Mouse (Mus musculus) lung, embryonic 15.5 days (tissue): ENCODE measurements around the gene D130043K22Rik. TPM values are rescaled to one million over a fixed set of nuclear protein-coding genes. Genes with fewer than 3 reads are reported as not detected.

Experiments used
- ATAC-seq: fragments of 200-750 bp; cut with Nextera tagmentation; 2 replicates; pipeline ENCODE4 v1.8.0; 2017; ENCODE audit warnings: moderate number of reproducible peaks, borderline replicate concordance; ENCODE audit not compliant: low FRiP score, low TSS enrichment; ENCODE audit errors: extremely low read depth
- H3K27ac ChIP-seq: fragments of 300-500 bp; sonication (generic); 2 replicates; pipeline ENCODE4 v1.5.1; 2015; ENCODE audit warnings: moderate library complexity, mild to moderate bottlenecking, inconsistent platforms
- H3K27me3 ChIP-seq: fragments of 300-500 bp; sonication (generic); 2 replicates; pipeline ENCODE4 v1.6.1; 2015; ENCODE audit warnings: inconsistent platforms
- H3K36me3 ChIP-seq: fragments of 300-500 bp; sonication (generic); 2 replicates; pipeline ENCODE4 v1.6.1; 2015; ENCODE audit warnings: inconsistent platforms
- H3K4me1 ChIP-seq: fragments of 300-500 bp; sonication (generic); 2 replicates; pipeline ENCODE4 v1.6.1; 2015; ENCODE audit warnings: inconsistent platforms
- H3K4me2 ChIP-seq: fragments of 300-500 bp; sonication (generic); 2 replicates; pipeline ENCODE4 v1.6.1; 2015; ENCODE audit warnings: inconsistent platforms, mild to moderate bottlenecking, moderate library complexity
- H3K4me3 ChIP-seq: fragments of 300-500 bp; sonication (generic); 2 replicates; pipeline ENCODE4 v1.5.1; 2015; ENCODE audit warnings: mild to moderate bottlenecking, inconsistent platforms
- H3K9ac ChIP-seq: fragments of 300-500 bp; sonication (generic); 2 replicates; pipeline ENCODE4 v1.6.1; 2015; ENCODE audit warnings: inconsistent platforms
- H3K9me3 ChIP-seq: fragments of 300-500 bp; sonication (generic); 2 replicates; pipeline ENCODE4 v1.6.1; 2016; ENCODE audit warnings: inconsistent platforms
- WGBS: fragments of 180-500 bp; shearing (Covaris S2); methylation state at CpG from one replicate; pipeline ENCODE4 v1.1.7; 2015; 5-methylcytosine and 5-hydroxymethylcytosine counted together
- polyA plus RNA-seq: library from polyadenylated mRNA; unstranded; fragments of >200 nt; fragmentation: Nextera tagmentation; extraction: Ambion mirVana; gene quantifications from 2 replicates; pipeline ENCODE4 v1.2.1, GENCODE M21; 2015

D130043K22Rik gene
- polyA plus RNA-seq, 1 experiment from 2014 or later, result 0.25 TPM

GRCm38 (mm10) chr13:24868233-24868632 is 23.3 kb downstream of the D130043K22Rik start:
- no peak for ATAC-seq
- no peak overlapping the region for H3K9ac ChIP-seq
- H3K27me3 ChIP-seq, result no peaks in the 10 kb centered on the region
- no peak overlapping the region for H3K4me3 ChIP-seq
- no peak overlapping the region for H3K4me2 ChIP-seq
- H3K9me3 ChIP-seq, result no peaks in the 10 kb centered on the region
- WGBS, result 76% methylated on average over 7 of the region's 7 CpGs
- H3K36me3 ChIP-seq, result no peaks in the 10 kb centered on the region
- H3K27ac ChIP-seq, result no peak overlapping the region
- H3K4me1 ChIP-seq, result 0 out of 2 replicates have a peak, but pooled peaks cover 4% of the 10 kb centered on the region

GRCm38 (mm10) chr13:24879359-24880040 is 34.6 kb downstream of the D130043K22Rik start:
- WGBS, result 73% methylated on average over 15 of the region's 15 CpGs
- no peak for ATAC-seq
- Histone ChIP-seq H3K4me1 (no peaks in the 10 kb centered on the region), H3K4me3 (no peak overlapping the region), H3K4me2 (no peak overlapping the region), H3K9ac (no peak overlapping the region), H3K9me3 (no peaks in the 10 kb centered on the region), H3K27me3 (no peaks in the 10 kb centered on the region), H3K27ac (no peak overlapping the region), H3K36me3 (no peaks in the 10 kb centered on the region)

GRCm38 (mm10) chr13:24880208-24880607 is 35.3 kb downstream of the D130043K22Rik start:
- Histone ChIP-seq H3K36me3 (no peaks in the 10 kb centered on the region), H3K9me3 (no peaks in the 10 kb centered on the region), H3K4me1 (no peaks in the 10 kb centered on the region), H3K4me2 (no peak overlapping the region), H3K4me3 (no peak overlapping the region), H3K9ac (no peak overlapping the region), H3K27me3 (no peaks in the 10 kb centered on the region), H3K27ac (no peak overlapping the region)
- no peak for ATAC-seq
- WGBS, result 57% methylated on average over 6 of the region's 6 CpGs

GRCm38 (mm10) chr13:24880704-24881103 is 35.8 kb downstream of the D130043K22Rik start:
- Histone ChIP-seq H3K9ac (no peak overlapping the region), H3K36me3 (no peaks in the 10 kb centered on the region), H3K4me1 (no peaks in the 10 kb centered on the region), H3K27ac (no peak overlapping the region), H3K4me2 (no peak overlapping the region), H3K27me3 (no peaks in the 10 kb centered on the region), H3K9me3 (no peaks in the 10 kb centered on the region), H3K4me3 (no peak overlapping the region)
- 90% methylated on average over 5 of the region's 5 CpGs for WGBS
- ATAC-seq, result no peak

- 93% methylated on average over 6 of the region's 6 CpGs for WGBS
- Histone ChIP-seq H3K4me3 (no peak overlapping the region), H3K27me3 (no peaks in the 10 kb centered on the region), H3K36me3 (no peaks in the 10 kb centered on the region), H3K4me1 (no peaks in the 10 kb centered on the region), H3K9me3 (no peaks in the 10 kb centered on the region), H3K4me2 (no peak overlapping the region), H3K27ac (no peak overlapping the region), H3K9ac (no peak overlapping the region)
- ATAC-seq, result no peak
These were observed 37.5 kb downstream of the D130043K22Rik start for GRCm38 (mm10) chr13:24882411-24882810.

GRCm38 (mm10) chr13:24889554-24889953 is 44.6 kb downstream of the D130043K22Rik start:
- no peaks in the 10 kb centered on the region for H3K27me3 ChIP-seq
- WGBS, result 26% methylated on average over 1 of the region's 1 CpGs

GRCm38 (mm10) chr13:24892516-24892915 is 47.6 kb downstream of the D130043K22Rik start:
- H3K4me2 ChIP-seq, result no peak overlapping the region
- WGBS, result 82% methylated on average over 3 of the region's 3 CpGs
- H3K36me3 ChIP-seq, result no peaks in the 10 kb centered on the region
- no peaks in the 10 kb centered on the region for H3K4me1 ChIP-seq
- ATAC-seq, result no peak
- H3K27ac ChIP-seq, result no peak overlapping the region
- no peaks in the 10 kb centered on the region for H3K9me3 ChIP-seq
- no peaks in the 10 kb centered on the region for H3K27me3 ChIP-seq
- H3K4me3 ChIP-seq, result no peak overlapping the region
- no peak overlapping the region for H3K9ac ChIP-seq

More at GRCm38 (mm10) chr13:24889554-24889953, 44.6 kb downstream of the D130043K22Rik start:
- no peaks in the 10 kb centered on the region for H3K9me3 ChIP-seq
- H3K4me2 ChIP-seq, result no peak overlapping the region
- H3K4me3 ChIP-seq, result no peak overlapping the region
- no peak overlapping the region for H3K27ac ChIP-seq
- no peak overlapping the region for H3K9ac ChIP-seq
- ATAC-seq, result no peak
- H3K4me1 ChIP-seq, result no peaks in the 10 kb centered on the region
- no peaks in the 10 kb centered on the region for H3K36me3 ChIP-seq

GRCm38 (mm10) chr13:24893880-24894279 is 48.9 kb downstream of the D130043K22Rik start:
- H3K9ac ChIP-seq, result no peak overlapping the region

GRCm38 (mm10) chr13:24901916-24902315 is 57.0 kb downstream of the D130043K22Rik start:
- no peak overlapping the region for H3K4me3 ChIP-seq
- ATAC-seq, result no peak

More at GRCm38 (mm10) chr13:24893880-24894279, 48.9 kb downstream of the D130043K22Rik start:
- Histone ChIP-seq H3K4me3 (no peak overlapping the region), H3K27me3 (no peaks in the 10 kb centered on the region), H3K4me1 (no peaks in the 10 kb centered on the region), H3K9me3 (no peaks in the 10 kb centered on the region), H3K4me2 (no peak overlapping the region), H3K27ac (no peak overlapping the region), H3K36me3 (no peaks in the 10 kb centered on the region)
- WGBS, result 72% methylated on average over 2 of the region's 2 CpGs
- no peak for ATAC-seq

GRCm38 (mm10) chr13:24903412-24903811 is 58.5 kb downstream of the D130043K22Rik start:
- ATAC-seq, result no peak
- H3K27me3 ChIP-seq, result no peaks in the 10 kb centered on the region
- no peak overlapping the region for H3K4me2 ChIP-seq
- 65% methylated on average over 6 of the region's 6 CpGs for WGBS
- H3K9ac ChIP-seq, result no peak overlapping the region
- H3K4me3 ChIP-seq, result no peak overlapping the region
- no peaks in the 10 kb centered on the region for H3K36me3 ChIP-seq
- no peaks in the 10 kb centered on the region for H3K9me3 ChIP-seq
- H3K27ac ChIP-seq, result no peak overlapping the region
- H3K4me1 ChIP-seq, result no peaks in the 10 kb centered on the region

More at GRCm38 (mm10) chr13:24901916-24902315, 57.0 kb downstream of the D130043K22Rik start:
- 78% methylated on average over 2 of the region's 2 CpGs for WGBS
- H3K9me3 ChIP-seq, result no peaks in the 10 kb centered on the region
- no peaks in the 10 kb centered on the region for H3K4me1 ChIP-seq
- no peak overlapping the region for H3K4me2 ChIP-seq
- H3K27ac ChIP-seq, result no peak overlapping the region
- no peaks in the 10 kb centered on the region for H3K27me3 ChIP-seq
- H3K9ac ChIP-seq, result no peak overlapping the region
- no peaks in the 10 kb centered on the region for H3K36me3 ChIP-seq

GRCm38 (mm10) chr13:24905422-24905821 is 60.5 kb downstream of the D130043K22Rik start:
- WGBS, result 84% methylated on average over 12 of the region's 12 CpGs
- ATAC-seq, result no peak

GRCm38 (mm10) chr13:24906831-24907570 is 62.1 kb downstream of the D130043K22Rik start:
- H3K4me2 ChIP-seq, result no peak overlapping the region
- H3K4me1 ChIP-seq, result no peaks in the 10 kb centered on the region
- H3K27me3 ChIP-seq, result no peaks in the 10 kb centered on the region
- no peaks in the 10 kb centered on the region for H3K9me3 ChIP-seq
- H3K27ac ChIP-seq, result no peak overlapping the region
- no peak for ATAC-seq
- H3K9ac ChIP-seq, result no peak overlapping the region
- peaks cover 13% of the 10 kb centered on the region; the same call in 1 of the 2 replicates for H3K36me3 ChIP-seq
- 75% methylated on average over 11 of the region's 11 CpGs for WGBS
- no peak overlapping the region for H3K4me3 ChIP-seq

More at GRCm38 (mm10) chr13:24905422-24905821, 60.5 kb downstream of the D130043K22Rik start:
- H3K4me1 ChIP-seq, result no peaks in the 10 kb centered on the region
- no peaks in the 10 kb centered on the region for H3K9me3 ChIP-seq
- H3K36me3 ChIP-seq, result no peaks in the 10 kb centered on the region
- H3K9ac ChIP-seq, result no peak overlapping the region
- no peak overlapping the region for H3K4me2 ChIP-seq
- H3K4me3 ChIP-seq, result no peak overlapping the region
- H3K27me3 ChIP-seq, result no peaks in the 10 kb centered on the region
- no peak overlapping the region for H3K27ac ChIP-seq
